Mouse (Mus musculus): ENCODE results near the gene Fam107b. TPM values are rescaled to one million over a fixed set of nuclear protein-coding genes. Genes with fewer than 3 reads are reported as not detected.

Gene Fam107b
- polyA plus RNA-seq, 1 experiment from 2014 or later = 56.7 TPM

DNA sequence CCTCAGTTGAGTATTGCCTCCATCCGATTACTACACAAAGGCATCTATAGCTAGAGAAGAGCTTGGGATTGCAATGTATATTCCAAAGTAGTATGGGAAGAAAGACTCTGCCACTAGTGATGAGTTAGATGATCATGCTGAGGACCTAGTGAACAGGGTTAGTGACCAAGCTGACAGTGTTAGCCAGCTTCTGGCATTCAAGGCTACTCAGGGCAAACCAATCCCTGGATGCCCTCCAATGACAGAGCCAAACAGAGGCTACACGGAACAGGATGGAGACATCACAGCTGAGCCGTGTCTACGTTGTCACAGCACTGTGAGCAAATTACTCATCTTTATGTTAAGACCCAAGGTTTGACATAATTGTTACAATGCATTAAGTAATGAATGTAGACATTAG is 138.3 kb downstream of the Fam107b start:
- Histone ChIP-seq H3K4me1 (replicated peaks; ENCODE audit: control insufficient read depth, insufficient read depth, low read length) (no peaks in the 10 kb centered on the region), H3K27me3 (ENCODE audit: control insufficient read depth, insufficient read depth, low read length) (no peaks in the 10 kb centered on the region), H3K9me3 (ENCODE audit: control insufficient read depth, low read length) (no peaks in the 10 kb centered on the region), H3K36me3 (ENCODE audit: control insufficient read depth, insufficient read depth, low read length) (no peaks in the 10 kb centered on the region), H3K4me2 (ENCODE audit: low read depth, low read length, severe bottlenecking) (no peak overlapping the region), H3K27ac (ENCODE audit: low read depth, low read length) (no peak overlapping the region), H3K4me3 (ENCODE audit: low read depth, low read length) (no peak overlapping the region), H3K9ac (ENCODE audit: low read length) (no peak overlapping the region)
- 92% methylated on average over 4 of the region's 4 CpGs for WGBS
- DNase-seq (ENCODE audit: low spot score) = no peak
- ATAC-seq (replicated peaks; ENCODE audit: low FRiP score) = no peak

DNA sequence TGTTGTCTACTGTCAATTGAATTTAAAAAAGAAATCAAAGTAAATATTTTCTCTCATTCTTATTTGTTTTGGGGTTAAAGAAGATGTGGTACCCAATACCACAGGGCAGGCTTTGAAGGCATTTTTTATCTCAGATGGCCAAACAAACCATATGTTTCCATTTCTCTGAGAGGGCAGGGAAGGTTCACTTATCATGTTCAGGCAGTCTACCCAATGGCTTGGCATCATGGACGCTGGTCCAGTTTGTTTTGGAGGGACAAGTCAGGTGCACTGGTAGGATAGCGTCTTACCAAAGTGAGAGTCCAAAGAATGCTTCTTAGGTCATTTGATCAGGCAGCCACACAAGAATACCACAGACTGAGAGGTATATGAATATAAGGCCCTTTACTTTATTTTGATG is 139.6 kb downstream of the Fam107b start:
- no peaks in the 10 kb centered on the region; the same call in 1 of the 2 replicates for H3K4me1 ChIP-seq (replicated peaks; ENCODE audit: control insufficient read depth, insufficient read depth, low read length)
- H3K27me3 ChIP-seq (ENCODE audit: control insufficient read depth, insufficient read depth, low read length) = no peaks in the 10 kb centered on the region
- no peak for ATAC-seq (replicated peaks; ENCODE audit: low FRiP score)
- H3K9ac ChIP-seq (ENCODE audit: low read length) = no peak overlapping the region
- no peak for DNase-seq (ENCODE audit: low spot score)
- H3K4me3 ChIP-seq (ENCODE audit: low read depth, low read length) = no peak overlapping the region
- H3K9me3 ChIP-seq (ENCODE audit: control insufficient read depth, low read length) = no peaks in the 10 kb centered on the region
- no peak overlapping the region for H3K27ac ChIP-seq (ENCODE audit: low read depth, low read length)
- 92% methylated on average over 2 of the region's 2 CpGs for WGBS
- H3K36me3 ChIP-seq (ENCODE audit: control insufficient read depth, insufficient read depth, low read length) = no peaks in the 10 kb centered on the region
- H3K4me2 ChIP-seq (ENCODE audit: low read depth, low read length, severe bottlenecking) = no peak overlapping the region

DNA sequence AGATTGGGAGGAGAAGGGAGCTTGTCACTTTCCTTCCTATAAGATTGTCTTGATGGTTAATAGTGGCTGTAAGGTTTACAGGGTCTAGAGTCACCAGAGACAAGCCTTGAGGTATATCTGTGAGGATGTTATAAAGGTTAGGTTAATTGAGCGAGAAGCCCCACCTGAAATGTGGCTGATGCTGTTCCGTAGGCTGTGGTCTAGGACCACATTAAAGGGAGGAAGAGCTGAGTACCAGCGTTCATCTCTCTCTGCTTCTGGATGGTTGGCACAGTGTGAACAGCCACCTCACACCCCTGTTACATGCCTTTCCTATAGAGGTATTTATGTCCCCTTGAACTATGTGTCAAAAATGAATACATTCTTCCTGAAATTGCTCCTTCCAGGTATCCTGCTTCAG is 140.2 kb downstream of the Fam107b start:
- Histone ChIP-seq H3K4me2 (ENCODE audit: low read depth, low read length, severe bottlenecking) (no peak overlapping the region), H3K9ac (ENCODE audit: low read length) (no peak overlapping the region), H3K27ac (ENCODE audit: low read depth, low read length) (no peak overlapping the region), H3K27me3 (ENCODE audit: control insufficient read depth, insufficient read depth, low read length) (no peaks in the 10 kb centered on the region), H3K9me3 (ENCODE audit: control insufficient read depth, low read length) (no peaks in the 10 kb centered on the region), H3K4me3 (ENCODE audit: low read depth, low read length) (no peak overlapping the region), H3K4me1 (replicated peaks; ENCODE audit: control insufficient read depth, insufficient read depth, low read length) (peaks cover 3% of the 10 kb centered on the region; the same call in 1 of the 2 replicates), H3K36me3 (ENCODE audit: control insufficient read depth, insufficient read depth, low read length) (no peaks in the 10 kb centered on the region)
- 90% methylated on average over 3 of the region's 3 CpGs for WGBS
- ATAC-seq (replicated peaks; ENCODE audit: low FRiP score) (no peak), DNase-seq (ENCODE audit: low spot score) (no peak)

DNA sequence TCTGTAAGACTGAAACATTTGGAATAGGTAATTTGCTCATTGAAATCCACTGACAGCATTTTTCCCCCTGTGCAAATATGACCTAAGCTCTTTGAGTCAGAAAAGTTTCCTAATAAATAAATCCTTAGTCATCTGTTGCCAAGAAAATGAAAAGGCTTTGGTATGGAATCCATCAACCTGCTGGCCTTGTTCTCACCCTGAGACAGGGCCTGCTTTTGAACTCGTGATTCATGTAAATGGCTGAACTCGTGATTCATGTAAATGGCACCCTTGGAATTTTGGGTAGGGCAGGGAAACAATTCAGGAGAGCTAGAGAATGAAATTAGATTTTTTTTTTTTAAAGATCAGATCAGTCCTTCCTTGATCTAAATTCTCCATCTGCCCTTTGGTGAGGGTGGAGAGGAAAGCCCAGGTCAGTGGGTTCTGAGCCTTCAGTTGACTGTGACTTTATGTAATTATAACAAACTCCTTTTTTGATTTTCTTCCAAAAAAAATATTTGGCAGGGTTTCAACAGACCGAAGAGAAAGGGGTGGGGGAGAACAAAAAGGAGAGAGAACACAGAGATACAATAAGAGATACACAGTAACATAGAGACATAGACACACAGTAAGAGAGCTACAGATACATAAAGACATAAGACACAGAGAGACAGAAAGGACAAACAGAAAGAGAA is 142.2 kb downstream of the Fam107b start:
- Histone ChIP-seq H3K27ac (ENCODE audit: low read depth, low read length) (no peak overlapping the region), H3K27me3 (ENCODE audit: control insufficient read depth, insufficient read depth, low read length) (no peaks in the 10 kb centered on the region), H3K9me3 (ENCODE audit: control insufficient read depth, low read length) (no peaks in the 10 kb centered on the region), H3K4me1 (replicated peaks; ENCODE audit: control insufficient read depth, insufficient read depth, low read length) (peaks cover 7% of the 10 kb centered on the region), H3K9ac (ENCODE audit: low read length) (no peak overlapping the region), H3K4me3 (ENCODE audit: low read depth, low read length) (no peak overlapping the region), H3K4me2 (ENCODE audit: low read depth, low read length, severe bottlenecking) (no peak overlapping the region; the same call in 1 of the 2 replicates), H3K36me3 (ENCODE audit: control insufficient read depth, insufficient read depth, low read length) (no peaks in the 10 kb centered on the region)
- no peak for DNase-seq (ENCODE audit: low spot score)
- WGBS = 80% methylated on average over 3 of the region's 3 CpGs
- no peak for ATAC-seq (replicated peaks; ENCODE audit: low FRiP score)

DNA sequence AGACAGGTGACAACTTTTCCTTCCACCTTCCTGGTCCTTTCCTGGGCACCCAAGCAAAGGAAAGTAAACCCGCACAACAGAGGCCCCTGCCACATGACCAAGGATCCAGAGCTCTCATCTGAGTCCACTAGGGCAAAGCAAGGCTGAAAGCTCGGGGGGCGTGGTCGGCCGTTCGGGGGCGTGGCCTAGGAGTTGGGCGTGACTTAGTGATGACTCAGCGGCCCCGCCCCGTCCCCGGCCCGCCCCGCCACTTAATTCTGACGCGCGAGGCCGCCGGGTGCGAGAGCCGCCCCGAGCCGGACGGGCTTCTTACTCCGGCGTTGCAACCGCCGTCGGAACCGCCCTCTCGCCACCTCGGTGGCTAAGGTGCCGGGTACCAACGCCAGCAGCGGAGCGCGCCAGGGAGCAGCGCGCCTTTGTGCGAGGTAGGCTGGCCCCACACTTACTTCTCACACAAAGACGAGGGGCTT is 143.0 kb downstream of the Fam107b start:
- no peaks in the 10 kb centered on the region for H3K9me3 ChIP-seq (ENCODE audit: control insufficient read depth, low read length)
- H3K4me3 ChIP-seq (ENCODE audit: low read depth, low read length) = peak overlapping the region; percentile 73
- peak overlapping the region; percentile 77 for H3K4me2 ChIP-seq (ENCODE audit: low read depth, low read length, severe bottlenecking)
- peak overlapping the region; percentile 96 for H3K9ac ChIP-seq (ENCODE audit: low read length)
- H3K4me1 ChIP-seq (replicated peaks; ENCODE audit: control insufficient read depth, insufficient read depth, low read length) = peaks cover 7% of the 10 kb centered on the region
- no peaks in the 10 kb centered on the region for H3K36me3 ChIP-seq (ENCODE audit: control insufficient read depth, insufficient read depth, low read length)
- peak overlapping the region; percentile 55; the same call in 1 of the 2 replicates for H3K27ac ChIP-seq (ENCODE audit: low read depth, low read length)
- WGBS = 1% methylated on average over 41 of the region's 41 CpGs
- no peaks in the 10 kb centered on the region for H3K27me3 ChIP-seq (ENCODE audit: control insufficient read depth, insufficient read depth, low read length)
- peak; percentile 98 for DNase-seq (ENCODE audit: low spot score)
- ATAC-seq (replicated peaks; ENCODE audit: low FRiP score) = peak; percentile 96

DNA sequence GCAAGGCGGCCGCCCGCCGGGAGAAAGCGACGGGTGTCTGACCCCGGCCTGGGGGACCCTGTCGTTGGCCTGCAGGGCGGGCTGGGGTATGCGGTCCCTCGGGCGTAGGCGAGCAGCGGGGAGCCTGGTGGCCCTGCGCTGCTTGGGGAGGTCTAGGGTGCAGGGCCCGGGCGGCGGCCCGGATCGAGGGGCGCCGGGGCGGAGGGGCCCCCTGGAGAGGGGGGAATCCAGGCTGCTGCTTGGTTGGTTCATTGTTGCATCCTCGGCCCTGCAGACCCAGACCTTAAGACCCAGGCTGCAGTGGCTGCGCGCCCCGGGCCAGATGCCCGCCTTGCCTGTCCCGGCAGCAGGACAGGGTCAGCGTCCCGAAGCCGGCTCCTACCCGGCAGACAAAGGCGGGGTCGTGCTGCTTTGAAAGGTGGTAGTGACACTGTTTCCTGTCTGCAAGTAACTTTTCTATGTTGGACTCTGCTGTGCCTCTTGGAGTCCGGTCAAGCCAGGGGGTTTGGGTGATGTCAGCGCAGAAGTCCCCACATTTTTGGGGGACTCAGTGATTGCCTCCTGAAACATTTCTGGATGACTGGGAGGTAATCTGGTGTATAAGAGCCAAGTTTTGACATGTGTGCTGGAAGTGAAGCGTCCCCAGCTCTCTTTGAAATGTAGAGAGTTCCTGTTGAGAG is 143.5 kb downstream of the Fam107b start:
- no peaks in the 10 kb centered on the region for H3K9me3 ChIP-seq (ENCODE audit: control insufficient read depth, low read length)
- peak overlapping the region; percentile 73 for H3K4me3 ChIP-seq (ENCODE audit: low read depth, low read length)
- 2% methylated on average over 36 of the region's 38 CpGs for WGBS
- H3K4me2 ChIP-seq (ENCODE audit: low read depth, low read length, severe bottlenecking) = peak overlapping the region; percentile 77
- H3K27ac ChIP-seq (ENCODE audit: low read depth, low read length) = peak overlapping the region; percentile 55; the same call in 1 of the 2 replicates
- H3K9ac ChIP-seq (ENCODE audit: low read length) = peak overlapping the region; percentile 96
- H3K36me3 ChIP-seq (ENCODE audit: control insufficient read depth, insufficient read depth, low read length) = no peaks in the 10 kb centered on the region
- no peaks in the 10 kb centered on the region for H3K27me3 ChIP-seq (ENCODE audit: control insufficient read depth, insufficient read depth, low read length)
- DNase-seq (ENCODE audit: low spot score) (peak; percentile 79), ATAC-seq (replicated peaks; ENCODE audit: low FRiP score) (peak; percentile 83; the same call in 1 of the 2 replicates)
- H3K4me1 ChIP-seq (replicated peaks; ENCODE audit: control insufficient read depth, insufficient read depth, low read length) = peaks cover 7% of the 10 kb centered on the region

DNA sequence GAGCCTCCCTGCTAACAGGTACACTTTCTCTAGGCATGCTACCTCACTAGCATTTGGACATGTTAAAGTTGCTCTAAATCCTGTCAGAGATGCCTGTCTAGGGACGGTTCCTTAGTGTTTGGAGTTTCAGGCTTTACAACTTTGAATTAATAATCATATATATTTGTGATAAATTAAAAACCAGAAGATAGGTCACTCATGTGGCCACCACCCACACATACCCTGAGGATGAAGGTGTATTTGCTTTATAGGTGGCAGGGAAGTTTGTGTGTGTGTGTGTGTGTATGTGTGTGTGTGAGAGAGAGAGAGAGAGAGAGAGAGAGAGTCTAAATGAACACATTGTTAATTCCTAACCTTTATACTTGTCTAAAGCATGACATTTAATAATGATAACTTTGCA is 144.2 kb downstream of the Fam107b start:
- H3K9ac ChIP-seq (ENCODE audit: low read length) = peak overlapping the region; percentile 96
- H3K27ac ChIP-seq (ENCODE audit: low read depth, low read length) = no peak overlapping the region
- 45% methylated on average over 1 of the region's 1 CpGs for WGBS
- ATAC-seq (replicated peaks; ENCODE audit: low FRiP score) (no peak), DNase-seq (ENCODE audit: low spot score) (no peak)
- peak overlapping the region; percentile 73 for H3K4me3 ChIP-seq (ENCODE audit: low read depth, low read length)
- peak overlapping the region; percentile 77 for H3K4me2 ChIP-seq (ENCODE audit: low read depth, low read length, severe bottlenecking)
- H3K9me3 ChIP-seq (ENCODE audit: control insufficient read depth, low read length) = no peaks in the 10 kb centered on the region
- no peaks in the 10 kb centered on the region for H3K27me3 ChIP-seq (ENCODE audit: control insufficient read depth, insufficient read depth, low read length)
- peaks cover 7% of the 10 kb centered on the region for H3K4me1 ChIP-seq (replicated peaks; ENCODE audit: control insufficient read depth, insufficient read depth, low read length)
- H3K36me3 ChIP-seq (ENCODE audit: control insufficient read depth, insufficient read depth, low read length) = no peaks in the 10 kb centered on the region

DNA sequence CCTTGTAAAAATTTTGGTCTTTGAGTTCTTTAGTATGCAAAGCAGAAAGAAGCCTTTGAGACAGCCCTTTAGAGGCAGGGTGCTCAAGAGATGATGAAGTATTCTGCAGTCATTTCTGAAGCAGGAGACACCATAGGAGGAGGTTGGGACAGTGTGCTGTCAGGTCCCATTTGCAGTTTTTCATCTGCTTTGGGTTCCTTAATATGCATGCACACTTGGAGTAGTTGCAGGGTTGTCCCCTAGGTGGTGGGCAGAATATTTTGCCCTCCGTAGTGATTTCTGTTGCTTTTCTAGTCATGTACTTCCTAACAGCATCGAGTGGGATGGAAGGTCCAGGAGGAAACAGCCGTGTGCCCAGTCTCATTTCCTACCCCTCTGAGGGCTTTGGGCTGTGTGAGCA is 145.1 kb downstream of the Fam107b start:
- 80% methylated on average over 3 of the region's 3 CpGs for WGBS
- H3K4me2 ChIP-seq (ENCODE audit: low read depth, low read length, severe bottlenecking) = no peak overlapping the region

More for the DNA sequence above, 145.1 kb downstream of the Fam107b start:
- DNase-seq (ENCODE audit: low spot score) (no peak), ATAC-seq (replicated peaks; ENCODE audit: low FRiP score) (no peak)
- Histone ChIP-seq H3K27me3 (ENCODE audit: control insufficient read depth, insufficient read depth, low read length) (no peaks in the 10 kb centered on the region), H3K9me3 (ENCODE audit: control insufficient read depth, low read length) (no peaks in the 10 kb centered on the region), H3K36me3 (ENCODE audit: control insufficient read depth, insufficient read depth, low read length) (no peaks in the 10 kb centered on the region), H3K27ac (ENCODE audit: low read depth, low read length) (no peak overlapping the region), H3K4me1 (replicated peaks; ENCODE audit: control insufficient read depth, insufficient read depth, low read length) (peaks cover 7% of the 10 kb centered on the region), H3K9ac (ENCODE audit: low read length) (no peak overlapping the region), H3K4me3 (ENCODE audit: low read depth, low read length) (no peak overlapping the region)
